ENCODE assay signal across 14 mouse cellular contexts in genomic region chr6:8771539-8771938, GRCm38 (mm10).
"Had no signal": no experiment of that assay in that cellular context is flagged by ENCODE, and none has a peak within 500 bp of the region (broad histone marks: within the 10 kb centered on the region; RNA-seq: fewer than 3 reads in every experiment).

No protein-coding gene starts in this region.

- H3K4me2 ChIP-seq: limb, embryonic 15.5 days; lung, embryonic 14.5 days; midbrain, embryonic 11.5 days; midbrain, embryonic 15.5 days; neural tube, embryonic 12.5 days; stomach, embryonic 15.5 days had no signal

- H3K4me1 ChIP-seq: midbrain, embryonic 15.5 days; stomach, embryonic 15.5 days had no signal

- H3K9ac ChIP-seq: limb, embryonic 15.5 days; liver, embryonic 14.5 days; lung, embryonic 14.5 days; midbrain, embryonic 15.5 days; neural tube, embryonic 12.5 days; stomach, embryonic 15.5 days had no signal

- ATAC-seq: intestine, postnatal 0 days; midbrain, embryonic 15.5 days had no signal

- H3K36me3 ChIP-seq: limb, embryonic 15.5 days; midbrain, embryonic 15.5 days; neural tube, embryonic 12.5 days; stomach, embryonic 15.5 days had no signal

- H3K27ac ChIP-seq: left cerebral cortex, adult 2 months; limb, embryonic 15.5 days; liver, embryonic 14.5 days; midbrain, embryonic 15.5 days; neural tube, embryonic 12.5 days; stomach, embryonic 15.5 days had no signal

- H3K27me3 ChIP-seq: limb, embryonic 15.5 days; midbrain, embryonic 15.5 days; neural tube, embryonic 12.5 days; stomach, embryonic 15.5 days had no signal

- H3K4me3 ChIP-seq: left cerebral cortex, adult 2 months; limb, embryonic 15.5 days; midbrain, embryonic 15.5 days; neural tube, embryonic 12.5 days; stomach, embryonic 15.5 days had no signal

- DNase-seq: kidney, postnatal 10 days; kidney, postnatal 4 days; lung, embryonic 14.5 days; lung, postnatal 14 days; right cerebral cortex, postnatal 14 days; thymus, postnatal 36 days had no signal

- H3K9me3 ChIP-seq: limb, embryonic 15.5 days; midbrain, embryonic 15.5 days; neural tube, embryonic 12.5 days; stomach, embryonic 15.5 days had no signal
